Mouse (Mus musculus): ENCODE results near the gene Pou2f2.
A peak's percentile ranks its signal among the peaks of the same experiment; 100 is the strongest.

Gene Pou2f2

GRCm38 (mm10) chr7:25145896-25146295 lies 33.6 kb downstream of the Pou2f2 start:
- DNase-seq (ENCODE audit: low read depth, low spot score): peak; percentile 57

DNA sequence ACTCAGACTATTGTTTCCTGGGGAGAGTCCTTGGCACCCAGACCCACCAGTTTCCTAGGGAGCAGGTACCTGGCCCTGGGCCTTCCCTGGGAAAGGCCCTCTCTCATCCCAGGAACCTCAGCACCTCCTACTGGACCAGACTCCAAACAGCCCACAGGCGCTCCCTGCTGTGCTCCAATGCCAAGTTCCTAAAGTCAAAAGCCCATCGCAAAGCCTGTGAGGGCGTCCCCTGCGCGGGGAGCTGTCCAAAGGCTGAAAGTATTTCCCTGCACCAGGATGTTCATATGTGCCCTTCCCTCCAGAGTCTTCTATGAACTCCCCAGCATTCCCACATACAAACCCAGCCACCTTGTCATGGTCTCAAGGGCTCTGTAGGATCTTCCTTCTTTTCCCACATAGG lies 37.8 kb downstream of the Pou2f2 start:
- DNase-seq (ENCODE audit: low read depth, low spot score): peak; percentile 56

GRCm38 (mm10) chr7:25137553-25137952 lies 42.0 kb downstream of the Pou2f2 start:
- no peak for DNase-seq (ENCODE audit: low read depth, low spot score)

GRCm38 (mm10) chr7:25133092-25134049 lies 46.2 kb downstream of the Pou2f2 start:
- peak; percentile 94 for DNase-seq (ENCODE audit: low read depth, low spot score)

GRCm38 (mm10) chr7:25132318-25132960 lies 47.1 kb downstream of the Pou2f2 start:
- peak; percentile 84 for DNase-seq (ENCODE audit: low read depth, low spot score)

DNA sequence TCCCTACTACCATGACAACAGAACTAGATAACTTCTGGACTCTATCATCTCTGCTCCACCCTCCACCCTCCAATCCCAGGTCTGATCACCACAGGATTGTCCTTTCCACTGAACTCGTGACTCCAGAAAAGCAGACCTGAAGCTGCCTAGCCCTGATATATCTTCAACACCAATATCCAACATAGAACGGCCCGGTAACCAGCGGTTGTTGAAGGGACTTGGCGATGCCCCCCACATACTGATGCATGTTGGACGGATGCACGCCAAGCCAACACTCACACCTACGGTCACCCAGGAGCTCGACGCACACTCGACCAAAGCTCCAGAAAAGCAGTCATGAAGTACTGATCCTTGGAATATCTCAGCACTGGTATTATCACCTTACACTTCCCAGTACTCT lies 48.3 kb downstream of the Pou2f2 start:
- DNase-seq (ENCODE audit: low read depth, low spot score): no peak

DNA sequence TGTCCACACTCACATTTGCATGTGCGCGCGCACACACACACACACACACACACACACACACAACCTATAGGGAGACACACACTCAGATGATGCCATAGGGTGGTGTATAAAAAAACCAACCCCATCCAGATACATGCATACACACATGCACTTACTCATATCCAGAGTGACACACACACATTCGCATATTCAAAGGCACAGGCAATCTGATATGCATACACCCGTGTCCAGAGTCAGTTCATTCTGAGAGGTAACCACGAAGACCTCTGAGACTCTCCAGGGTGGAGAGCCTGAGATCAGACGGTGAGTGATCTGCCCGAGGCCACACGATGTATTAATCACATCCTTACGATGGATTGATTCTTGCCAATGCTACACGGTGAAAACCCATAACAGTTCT lies 49.0 kb downstream of the Pou2f2 start:
- DNase-seq (ENCODE audit: low read depth, low spot score): peak; percentile 44

- no peak for DNase-seq (ENCODE audit: low read depth, low spot score)
Measured at GRCm38 (mm10) chr7:25129390-25129979, 50.0 kb downstream of the Pou2f2 start.

DNA sequence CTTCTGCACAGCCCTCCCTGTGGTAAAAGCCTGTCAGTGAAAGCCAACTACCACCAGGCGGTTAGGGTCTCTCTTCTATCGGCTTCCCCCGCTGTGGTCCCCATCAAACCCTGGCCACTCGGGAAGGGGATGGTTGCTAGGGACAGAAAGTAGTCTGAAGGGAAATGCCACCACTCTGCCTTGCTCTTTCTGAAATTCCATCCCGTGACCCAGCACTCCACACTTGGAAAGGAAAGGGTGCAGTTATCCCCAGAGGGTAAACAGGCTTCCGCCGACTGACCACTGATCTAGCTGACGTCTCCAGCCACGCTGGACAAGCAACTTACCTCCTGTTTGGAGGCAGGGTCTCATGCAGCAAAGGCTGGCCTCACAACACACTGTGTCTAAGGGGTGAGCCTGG lies 51.6 kb downstream of the Pou2f2 start:
- no peak for DNase-seq (ENCODE audit: low read depth, low spot score)

- no peak for DNase-seq (ENCODE audit: low read depth, low spot score)
Measured at GRCm38 (mm10) chr7:25125716-25126281, 53.7 kb downstream of the Pou2f2 start.

- DNase-seq (ENCODE audit: low read depth, low spot score): peak; percentile 50
Measured at GRCm38 (mm10) chr7:25121240-25121786, 58.2 kb downstream of the Pou2f2 start.

DNA sequence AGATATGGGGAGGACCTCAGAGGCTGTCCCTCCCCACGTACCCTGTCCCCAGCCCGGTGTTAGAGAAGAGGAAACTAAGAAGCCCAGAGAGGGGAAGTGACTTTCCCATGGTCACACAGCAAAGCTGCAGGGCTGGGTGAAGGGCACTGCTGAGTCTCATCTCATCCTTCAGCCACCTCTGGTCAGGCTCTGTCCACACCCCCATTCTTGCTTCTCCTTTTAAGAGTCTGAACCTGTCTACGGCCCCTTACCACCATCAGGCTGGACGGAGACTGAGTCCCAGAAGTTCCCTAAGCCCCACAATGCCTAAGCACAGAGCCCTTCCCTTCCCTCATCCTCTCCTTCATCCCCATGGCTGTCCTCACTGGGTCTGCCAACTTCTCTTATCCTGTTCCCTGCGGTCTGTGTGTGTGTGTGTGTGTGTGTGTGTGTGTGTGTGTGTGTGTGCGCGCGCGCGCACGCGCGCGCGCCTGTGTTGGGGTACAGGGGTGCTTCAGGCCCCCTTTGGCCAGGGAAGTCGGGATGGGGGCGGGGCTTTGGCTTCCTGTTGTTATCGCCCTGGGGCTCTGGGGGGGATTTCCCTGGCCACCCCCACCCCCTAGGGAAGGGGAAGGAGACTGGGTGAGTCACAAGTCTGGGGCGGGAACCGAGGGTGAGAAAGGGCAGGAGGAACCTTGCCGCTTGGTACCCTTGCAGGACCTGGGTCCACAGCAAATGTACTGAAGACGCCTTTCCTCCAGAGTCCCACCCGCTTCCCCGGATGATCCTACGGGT lies 59.3 kb downstream of the Pou2f2 start:
- peak; percentile 87 for DNase-seq (ENCODE audit: low read depth, low spot score)

DNA sequence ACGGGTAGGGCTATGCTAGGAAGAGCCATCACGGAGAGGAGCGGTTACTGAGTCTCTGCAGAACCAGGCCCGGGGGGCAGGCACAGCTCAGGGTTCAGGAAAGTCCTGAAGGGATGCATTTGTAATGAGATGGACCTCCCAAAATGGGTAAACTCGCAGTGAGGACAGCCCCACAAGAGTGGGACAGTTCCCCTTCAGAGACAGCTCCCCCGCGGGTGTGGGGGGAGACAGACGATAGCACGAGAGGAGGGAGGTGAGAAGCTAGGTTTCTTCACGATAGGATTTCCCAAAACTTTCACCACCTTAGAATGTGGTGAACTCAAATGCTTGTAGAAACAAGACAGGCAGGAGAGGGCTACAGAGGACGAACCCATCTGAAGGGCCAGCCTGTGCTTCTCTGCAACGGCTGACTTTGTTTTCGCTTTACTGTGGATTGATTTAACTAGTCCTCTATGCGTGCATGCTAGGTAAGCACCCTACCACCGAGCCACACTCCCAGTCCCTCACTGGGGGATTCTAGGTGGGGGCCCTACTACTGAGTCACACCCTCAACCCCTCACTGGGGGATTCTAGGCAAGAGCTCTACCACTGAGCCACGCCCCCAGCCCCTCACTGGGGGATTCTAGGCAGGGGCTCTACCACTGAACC lies 66.4 kb downstream of the Pou2f2 start:
- no peak for DNase-seq (ENCODE audit: low read depth, low spot score)

DNA sequence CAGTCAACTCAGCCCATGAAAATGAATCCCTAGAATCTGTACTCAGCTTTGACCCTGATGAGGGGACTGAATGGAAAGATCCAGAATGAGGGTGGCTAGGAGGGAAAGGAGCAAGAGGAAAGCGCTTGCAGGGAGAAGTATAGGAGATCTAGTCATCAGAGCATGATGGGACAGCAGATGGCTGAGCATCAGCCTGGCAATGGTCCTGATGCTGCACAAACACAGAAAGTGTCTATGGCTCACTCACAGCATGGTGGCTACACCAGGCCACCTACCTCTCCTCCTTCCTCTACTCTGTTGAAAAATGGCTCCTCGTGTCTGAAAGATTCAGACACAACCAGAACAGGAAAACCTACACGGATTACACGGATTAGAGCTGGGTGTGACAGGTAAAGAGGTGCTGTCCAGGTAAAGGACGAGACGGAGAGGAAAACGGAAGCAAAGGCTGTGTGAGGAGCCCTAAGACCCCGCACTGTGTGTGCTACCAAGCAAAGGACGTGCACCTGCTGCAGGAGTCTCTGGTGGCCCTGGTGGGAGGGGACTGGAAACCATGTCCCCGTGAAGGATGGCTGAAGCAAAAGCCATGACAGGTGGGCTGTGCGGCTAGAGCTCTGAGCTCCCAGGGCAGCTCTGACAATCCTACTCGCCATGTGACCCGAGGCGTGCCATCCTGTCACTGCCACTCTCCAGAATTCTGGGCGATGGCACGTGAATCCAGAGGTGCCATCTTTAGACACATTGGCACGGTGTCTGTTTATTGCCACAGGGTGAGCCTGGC lies 67.2 kb downstream of the Pou2f2 start:
- DNase-seq (ENCODE audit: low read depth, low spot score): no peak

GRCm38 (mm10) chr7:25110336-25110735 lies 69.2 kb downstream of the Pou2f2 start:
- no peak for DNase-seq (ENCODE audit: low read depth, low spot score)

GRCm38 (mm10) chr7:25109355-25109754 lies 70.2 kb downstream of the Pou2f2 start:
- no peak for DNase-seq (ENCODE audit: low read depth, low spot score)

GRCm38 (mm10) chr7:25106790-25107502 lies 72.6 kb downstream of the Pou2f2 start:
- peak; percentile 47 for DNase-seq (ENCODE audit: low read depth, low spot score)

DNA sequence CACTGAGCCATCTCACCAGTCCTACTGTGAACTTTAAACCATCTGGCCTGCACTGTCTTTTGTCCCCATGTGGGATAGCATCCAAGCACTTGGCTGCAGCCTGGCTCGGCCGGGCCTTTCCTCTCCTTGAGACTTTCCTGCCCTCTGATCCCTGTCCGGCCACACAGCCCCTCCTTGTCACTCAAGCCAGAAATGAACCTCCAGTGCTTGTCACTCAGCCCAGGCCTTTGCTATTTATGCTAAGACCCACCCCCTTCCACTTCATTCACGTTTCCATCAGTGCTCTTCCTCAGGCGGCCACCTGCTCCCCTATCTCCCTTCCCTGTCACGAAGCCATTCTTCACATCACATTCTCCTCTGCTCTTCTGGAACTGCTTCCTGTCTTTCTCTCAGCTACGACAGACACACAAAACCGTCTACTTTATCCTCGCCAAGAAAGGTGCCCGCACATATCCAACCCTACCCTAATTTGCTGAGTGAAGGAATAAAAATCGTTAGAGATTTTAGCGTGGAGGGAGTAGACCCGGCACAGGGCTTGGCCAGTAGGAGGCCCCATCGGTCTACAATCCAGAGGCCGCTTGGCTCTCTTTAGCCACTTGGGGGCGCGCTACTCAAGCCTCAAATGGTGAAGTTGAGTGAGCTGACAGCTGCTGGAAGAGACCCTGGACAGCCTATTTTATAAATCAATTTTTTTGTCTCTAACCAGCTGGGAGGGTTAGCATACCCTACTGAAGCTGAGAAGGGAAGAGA lies 73.9 kb downstream of the Pou2f2 start:
- DNase-seq (ENCODE audit: low read depth, low spot score): peak; percentile 93

Data from CD4-positive, CD25-positive, alpha-beta regulatory T cell, adult 2 months (primary cell).